Mouse (Mus musculus): Measurements from ENCODE around the gene Crispld2. TPM values are rescaled to one million over a fixed set of nuclear protein-coding genes. Genes with fewer than 3 reads are reported as not detected.

The Crispld2 gene
- not detected in 4 replicates for total RNA-seq (2023)

DNA sequence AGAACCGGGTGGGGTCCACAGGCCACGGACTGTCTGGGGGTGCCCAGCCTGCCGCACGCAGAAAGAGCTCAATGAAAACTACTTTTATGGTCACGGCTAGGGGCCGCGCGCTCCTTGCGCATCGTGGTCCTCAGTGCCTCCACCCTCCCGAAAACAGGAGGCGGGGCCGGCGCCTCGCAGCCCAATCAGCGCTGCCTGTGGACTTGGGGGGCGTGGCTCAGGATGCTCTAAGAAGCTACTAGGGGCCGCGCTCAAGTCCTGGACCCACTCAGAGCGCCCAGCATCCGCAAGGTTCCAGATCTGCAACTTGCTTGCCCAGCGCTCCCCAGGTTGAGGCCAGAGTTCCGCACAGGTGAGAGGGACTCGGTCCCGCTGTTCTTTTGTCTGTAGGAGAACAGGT, at the start of gene Crispld2:
Gene Crispld2, plus strand, starts transcription at position 190 of the 400 bp plus-strand sequence.

DNA sequence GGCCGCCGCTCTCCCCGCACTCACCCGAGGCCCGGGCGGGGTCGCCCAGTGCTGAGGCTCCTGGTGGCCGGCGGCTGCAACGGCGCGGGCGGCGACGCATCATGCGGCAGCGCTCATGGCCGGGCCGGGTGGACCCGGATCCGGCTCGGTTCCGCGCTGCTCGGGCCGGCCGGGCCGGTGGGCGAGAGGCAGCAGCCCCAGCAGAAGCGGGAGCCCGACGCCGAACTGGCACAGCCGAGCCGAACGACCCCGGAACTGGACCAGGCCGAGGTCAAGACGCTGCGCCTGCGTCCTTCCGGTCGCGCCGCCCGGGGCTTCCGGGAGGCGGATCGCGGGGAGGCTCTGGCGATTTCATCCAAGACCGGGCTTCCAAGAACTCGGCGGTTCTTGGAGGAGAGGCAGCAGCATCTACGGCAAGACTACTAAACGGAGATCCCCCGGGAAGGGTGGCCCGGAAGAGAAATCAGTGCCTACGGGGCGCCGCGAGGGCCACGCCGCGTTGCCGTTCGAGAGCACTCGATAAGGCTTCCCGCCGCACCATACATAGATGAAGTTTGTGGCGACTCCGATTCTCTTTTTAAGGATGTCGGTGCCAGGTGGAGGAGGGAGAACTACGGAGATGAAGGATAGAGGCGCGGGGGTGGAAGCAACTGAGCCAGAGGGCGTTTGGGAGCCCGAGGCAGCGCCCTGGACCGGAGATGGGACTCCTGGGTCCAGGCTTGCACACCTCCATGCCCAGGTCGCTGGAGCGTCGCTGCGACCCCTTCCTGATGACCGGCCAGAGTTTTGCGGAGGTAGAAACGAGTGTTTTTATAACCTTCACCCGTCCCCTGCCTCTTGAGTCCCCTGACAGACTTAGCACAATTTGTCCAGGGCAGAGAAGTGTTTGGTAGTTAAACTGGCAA, 109.1 kb downstream of the Crispld2 start, which contains the start of gene Zdhhc7:
Gene Zdhhc7, minus strand, starts transcription at position 415 of the 905 bp plus-strand sequence.

Other genes with a start within 250 kb of the Crispld2 start
- gene Tldc1, start 214.0 kb upstream of the Crispld2 start, total RNA-seq (2023): 4.7 to 5.4 TPM (median 5.0 TPM) in 4 replicates
- 401 to 417 TPM (median 412 TPM) in 4 replicates for gene Cotl1, start 151.9 kb upstream of the Crispld2 start, total RNA-seq (2023)
- gene Klhl36, start 130.2 kb upstream of the Crispld2 start, total RNA-seq (2023): 10.5 to 13.3 TPM (median 10.9 TPM) in 4 replicates
- gene Usp10, start 82.1 kb upstream of the Crispld2 start, total RNA-seq (2023): 108 to 119 TPM (median 113 TPM) in 4 replicates
- gene Gm20388, start 81.6 kb upstream of the Crispld2 start, total RNA-seq (2023): 0.50 to 19.0 TPM (median 8.6 TPM) in 3 of 4 replicates, not detected in the other
- 28.3 to 32.6 TPM (median 30.8 TPM) in 4 replicates for gene Zdhhc7, start 109.0 kb downstream of the Crispld2 start, total RNA-seq (2023)
- 0.94 to 1.5 TPM (median 1.1 TPM) in 4 replicates for gene 6430548M08Rik, start 121.7 kb downstream of the Crispld2 start, total RNA-seq (2023)
- not detected in 4 replicates for gene Fam92b, start 185.0 kb downstream of the Crispld2 start, total RNA-seq (2023)
- gene Gse1, start 236.0 kb downstream of the Crispld2 start, total RNA-seq (2023): 80.8 to 94.3 TPM (median 82.2 TPM) in 4 replicates